ENCODE assay signal across 10 mouse cellular contexts in genomic region chr19:53014910-53015710, GRCm38 (mm10). TPM values are rescaled to one million over a fixed set of nuclear protein-coding genes. Genes with fewer than 3 reads are reported as not detected.
DNase-seq lines count a peak whose midpoint lies in the region; ATAC-seq and TF ChIP-seq lines count a peak whose summit lies in the region.
"Had no signal": no experiment of that assay in that cellular context is flagged by ENCODE, and none has a peak within 500 bp of the region (broad histone marks: within the 10 kb centered on the region; RNA-seq: fewer than 3 reads in every experiment).

No protein-coding gene starts in this region.

- peak overlapping the region; percentile 16; the same call in 1 of the 2 replicates for H3K4me3 ChIP-seq in heart, embryonic 15.5 days
- no peak overlapping the region for H3K4me3 ChIP-seq in testis, adult 2 months (ENCODE audit: control insufficient read depth, low read depth, low read length)
- peak overlapping the region; percentile 8; the same call in 1 of the 2 replicates for H3K4me3 ChIP-seq in hindbrain, embryonic 15.5 days
- H3K4me3 ChIP-seq: embryonic facial prominence, embryonic 15.5 days had no signal

- no peaks in the 10 kb centered on the region for H3K27me3 ChIP-seq in heart, embryonic 15.5 days
- no peaks in the 10 kb centered on the region for H3K27me3 ChIP-seq in testis, adult 2 months (ENCODE audit: control insufficient read depth, insufficient read depth, low read length)
- H3K27me3 ChIP-seq in hindbrain, embryonic 15.5 days, result no peaks in the 10 kb centered on the region
- H3K27me3 ChIP-seq: embryonic facial prominence, embryonic 15.5 days had no signal

- 53% methylated on average over 21 of the region's 21 CpGs for WGBS in heart, embryonic 15.5 days
- 50% methylated on average over 21 of the region's 21 CpGs for WGBS in hindbrain, embryonic 15.5 days

- no peaks in the 10 kb centered on the region for H3K9me3 ChIP-seq in heart, embryonic 15.5 days (replicated peaks)
- no peaks in the 10 kb centered on the region for H3K9me3 ChIP-seq in hindbrain, embryonic 15.5 days
- H3K9me3 ChIP-seq: embryonic facial prominence, embryonic 15.5 days had no signal

- DNase-seq in heart, adult 18-20 months, result no peak
- no peak for DNase-seq in testis, postnatal 14 days (ENCODE audit: low spot score)
- DNase-seq in adrenal gland, adult (ENCODE audit: inconsistent age in 2 of 2, low spot score in 1 of 2), result no peak
- no peak for DNase-seq in ovary, postnatal 36 days (ENCODE audit: low spot score)
- no peak for DNase-seq in adrenal gland, adult 18-20 months (ENCODE audit: low spot score in 2 of 2)

- peaks cover 5% of the 10 kb centered on the region for H3K36me3 ChIP-seq in heart, embryonic 15.5 days
- H3K36me3 ChIP-seq in testis, adult 2 months (ENCODE audit: control insufficient read depth, insufficient read depth, low read length), result no peaks in the 10 kb centered on the region
- H3K36me3 ChIP-seq in hindbrain, embryonic 15.5 days, result peaks cover 5% of the 10 kb centered on the region; the same call in 1 of the 2 replicates

- peaks cover 60% of the 10 kb centered on the region for H3K4me1 ChIP-seq in heart, embryonic 15.5 days (replicated peaks)
- H3K4me1 ChIP-seq in testis, adult 2 months (ENCODE audit: control insufficient read depth, insufficient read depth, low read length), result peaks cover 18% of the 10 kb centered on the region
- 0 out of 2 replicates have a peak, but pooled peaks cover 7% of the 10 kb centered on the region for H3K4me1 ChIP-seq in hindbrain, embryonic 15.5 days (replicated peaks)

- no peak for ATAC-seq in heart, embryonic 15.5 days (replicated peaks; ENCODE audit: insufficient number of reproducible peaks, insufficient read depth, low FRiP score, low read depth)
- ATAC-seq in hindbrain, embryonic 15.5 days (ENCODE audit: low FRiP score, low read depth), result peak; percentile 63

- no peak for TF ChIP-seq POLR2A in testis, adult 2 months (IDR thresholded peaks at IDR 0.05; ENCODE audit: control insufficient read depth, low read depth, low read length)

- peak overlapping the region; percentile 22; the same call in 1 of the 2 replicates for H3K9ac ChIP-seq in heart, embryonic 15.5 days
- H3K9ac ChIP-seq in hindbrain, embryonic 15.5 days, result 0 out of 2 replicates have a peak overlapping the region, but pooled peaks have one; percentile 3
- H3K9ac ChIP-seq: embryonic facial prominence, embryonic 15.5 days had no signal

- H3K4me2 ChIP-seq in heart, embryonic 15.5 days, result peak overlapping the region; percentile 40
- peak overlapping the region; percentile 34 for H3K4me2 ChIP-seq in hindbrain, embryonic 15.5 days
- H3K4me2 ChIP-seq: embryonic facial prominence, embryonic 15.5 days had no signal

- peak overlapping the region; percentile 50 for H3K27ac ChIP-seq in heart, embryonic 15.5 days
- H3K27ac ChIP-seq in testis, adult 2 months (ENCODE audit: control insufficient read depth, insufficient read depth, low read depth, low read length), result peak overlapping the region; percentile 35; the same call in 1 of the 2 replicates
- H3K27ac ChIP-seq in hindbrain, embryonic 15.5 days (replicated peaks), result peak overlapping the region; percentile 51; the same call in 1 of the 2 replicates
- H3K27ac ChIP-seq: embryonic facial prominence, embryonic 15.5 days; macrophage had no signal

- TF ChIP-seq CTCF in testis, adult 2 months (IDR thresholded peaks at IDR 0.05; ENCODE audit: control insufficient read depth, insufficient read depth, insufficient replicate concordance, low read depth, low read length), result no peak

RNA-seq across cellular contexts. Expression of gene Xpnpep1, which starts 24.9 kb away (rescaled TPM):
- polyA plus RNA-seq in heart, embryonic 15.5 days (2015; fragmentation: Nextera tagmentation; extraction: Ambion mirVana), result 128 and 135 TPM in 2 replicates
- 10 to 100 TPM; 65.2 to 73.3 TPM for total RNA-seq in heart, adult 18-20 months (2021)
- 138 and 141 TPM in 2 replicates for polyA plus RNA-seq in testis, adult 2 months (2012; rRNA removed)
- polyA plus RNA-seq in hindbrain, embryonic 15.5 days (2015; fragmentation: Nextera tagmentation; extraction: Ambion mirVana), result 114 and 121 TPM in 2 replicates
- total RNA-seq in adrenal gland, adult 18-20 months (2021), result 10 to 100 TPM; 57.8 to 83.8 TPM
